Mouse (Mus musculus): ENCODE data around the gene Stra6l.

DNA sequence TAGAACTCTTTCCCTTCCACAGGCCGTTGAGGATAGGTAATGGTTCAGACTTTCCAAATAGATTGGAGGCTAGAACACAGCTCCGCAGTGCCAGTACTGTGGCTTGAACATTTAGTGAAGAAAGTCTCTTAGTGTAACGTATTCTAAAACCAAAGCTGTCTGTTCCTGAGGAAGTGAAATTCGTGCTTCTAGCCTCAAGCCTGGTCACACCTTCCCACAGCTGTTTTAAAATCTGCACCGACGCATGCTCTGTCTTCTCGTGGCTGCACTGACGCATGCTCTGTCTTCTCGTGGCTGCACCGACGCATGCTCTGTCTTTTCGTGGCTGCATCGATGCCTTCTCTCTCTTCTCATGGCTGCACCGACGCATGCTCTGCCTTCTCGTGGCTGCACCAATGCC is 34.8 kb downstream of the Stra6l start:
- TF ChIP-seq MYOG (IDR thresholded peaks at IDR 0.05; ENCODE audit: control insufficient read depth, extremely low read depth, insufficient read length) (no peak), CTCF (IDR thresholded peaks at IDR 0.05; ENCODE audit: control insufficient read depth, insufficient read depth, insufficient read length) (no peak), MAX (IDR thresholded peaks at IDR 0.05) (no peak), CEBPB (IDR thresholded peaks at IDR 0.05; ENCODE audit: low read depth) (no peak)

All from C2C12 (cell line).